Mouse (Mus musculus): ENCODE measurements around the gene Siah2.
A peak's percentile ranks its signal among the peaks of the same experiment; 100 is the strongest.

Gene Siah2

DNA sequence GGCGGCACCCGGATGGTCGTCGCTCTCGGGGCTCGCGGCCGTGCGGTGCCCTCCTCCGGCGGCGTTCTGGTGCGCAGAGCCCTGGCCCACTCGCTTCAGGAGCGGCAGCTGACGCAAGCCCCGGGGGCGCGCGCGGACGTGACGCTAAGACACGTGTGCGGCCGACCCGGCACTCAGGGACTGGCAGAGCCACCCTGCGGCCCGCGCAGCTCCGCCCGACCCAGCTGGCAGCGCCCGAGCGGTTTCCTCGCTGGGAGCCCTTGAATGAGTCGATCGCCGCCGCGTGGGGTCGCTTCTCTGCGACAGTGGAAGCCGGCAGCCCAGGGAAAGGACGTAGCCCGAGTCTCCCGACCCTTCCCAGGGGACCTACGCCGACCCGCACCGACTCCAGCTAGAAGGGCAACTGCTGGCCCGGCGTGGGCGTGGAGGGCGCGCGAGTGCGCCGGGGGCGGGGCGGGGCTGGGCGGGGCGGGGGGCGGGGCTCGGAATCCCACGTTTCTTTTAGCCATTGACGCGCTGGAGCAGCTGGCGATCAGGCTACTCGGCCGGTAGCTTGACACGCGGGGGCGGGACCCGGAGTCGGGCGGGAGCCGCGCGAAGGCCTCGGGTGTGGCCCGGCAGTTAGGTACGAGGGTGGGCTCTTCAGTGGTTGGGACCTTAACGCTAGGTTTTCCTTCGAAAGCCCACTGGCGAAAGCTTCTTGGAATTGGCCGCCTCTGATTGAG lies at the start of gene Siah2:
Gene Siah2, minus strand, starts transcription at position 404 of the 725 bp plus-strand sequence.
- DNase-seq (ENCODE audit: extremely low read depth, insufficient read length, low spot score): peak; percentile 96

DNA sequence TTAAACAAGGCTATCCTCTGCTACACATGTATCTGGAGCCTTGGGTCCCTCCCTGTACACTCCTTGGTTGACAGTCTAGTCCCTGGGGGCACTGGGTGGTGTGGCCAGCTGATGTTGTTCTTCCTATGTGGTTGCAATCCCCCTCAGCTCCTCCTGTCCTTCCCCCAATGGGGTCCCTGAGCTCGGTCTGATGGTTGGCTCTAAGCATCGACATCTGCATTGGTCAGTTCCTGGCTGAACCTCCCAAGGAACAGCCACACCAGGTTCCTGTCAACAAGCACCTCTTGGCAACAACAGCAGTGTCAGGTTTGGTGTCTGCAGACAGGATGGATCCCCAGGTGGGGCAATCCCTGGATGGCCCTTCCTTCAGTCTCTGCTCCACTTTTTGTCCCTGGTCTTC lies 47.3 kb upstream of the Siah2 start:
- DNase-seq (ENCODE audit: extremely low read depth, insufficient read length, low spot score): no peak

DNA sequence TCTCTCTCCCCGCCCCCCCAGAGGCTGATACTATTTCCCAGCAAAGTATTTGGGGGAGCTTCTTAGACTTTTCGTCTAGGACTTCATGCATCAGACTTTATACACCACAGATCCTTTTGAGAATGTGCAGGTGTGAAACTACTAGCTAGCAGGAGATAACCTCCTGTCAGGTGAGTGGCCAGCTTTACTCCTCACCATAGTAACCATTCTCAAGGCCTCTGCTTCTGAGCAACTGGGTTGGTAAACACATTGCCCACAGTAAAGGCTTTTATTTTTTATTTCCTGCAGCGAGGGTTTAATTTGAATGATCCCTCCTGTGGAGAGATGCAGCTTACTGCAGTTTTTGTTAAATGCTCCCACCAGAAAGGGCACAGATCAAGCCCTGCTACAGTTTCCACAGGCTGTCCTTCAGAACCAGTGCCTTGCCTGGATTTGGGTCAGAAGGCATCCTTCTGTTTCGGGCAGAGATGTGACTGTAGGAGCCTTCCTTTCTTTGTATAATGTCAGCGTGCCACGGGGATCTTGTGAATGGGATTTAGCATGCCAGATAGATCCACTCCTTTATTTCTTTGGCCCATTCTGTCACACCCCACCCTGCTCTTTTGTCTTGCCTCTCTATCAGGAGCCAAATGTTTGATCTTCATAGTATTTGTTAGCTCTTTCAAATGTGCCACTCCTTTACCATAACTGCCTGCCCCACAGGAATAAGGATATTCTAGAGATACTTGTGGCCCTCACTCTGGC lies 46.3 kb upstream of the Siah2 start:
- DNase-seq (ENCODE audit: extremely low read depth, insufficient read length, low spot score): no peak

DNA sequence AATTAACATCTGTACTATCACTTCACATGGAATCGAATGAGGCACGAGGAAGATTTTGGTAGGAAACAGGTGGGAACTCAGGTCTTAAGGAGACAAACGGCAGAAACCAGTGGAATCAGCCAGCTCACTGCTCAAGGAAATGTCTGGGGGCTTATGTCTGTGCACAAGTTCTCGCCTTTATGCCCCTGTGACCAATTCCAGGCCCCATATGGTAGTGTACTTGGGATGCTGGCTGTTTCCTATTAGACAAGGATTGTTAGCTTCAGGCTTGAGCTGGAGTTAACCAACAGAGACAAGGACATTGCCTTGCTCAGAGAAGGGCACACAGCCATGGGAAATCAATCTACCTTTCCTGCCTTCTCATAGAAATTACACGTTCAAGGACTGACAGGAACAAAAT lies 39.3 kb upstream of the Siah2 start:
- DNase-seq (ENCODE audit: extremely low read depth, insufficient read length, low spot score): no peak

DNA sequence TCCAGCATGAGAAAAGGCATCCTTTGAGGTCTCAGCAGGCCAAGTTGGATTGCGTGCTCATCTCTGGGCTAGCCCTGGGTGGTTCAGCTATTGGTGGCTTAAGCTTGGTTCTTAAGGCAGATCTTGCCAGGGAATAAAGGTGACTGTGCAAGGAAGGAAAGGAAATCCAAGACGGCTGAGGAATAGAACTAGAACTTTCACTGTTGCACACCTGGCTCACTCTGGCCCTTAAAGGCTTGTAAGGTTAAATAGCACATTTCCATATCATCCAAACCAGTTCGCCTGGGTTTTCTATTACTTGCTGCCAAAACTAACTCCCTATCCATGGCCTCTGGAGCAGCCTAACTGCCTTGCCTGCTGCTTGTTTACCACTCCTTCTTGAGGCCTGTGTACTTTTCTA lies 38.4 kb upstream of the Siah2 start:
- DNase-seq (ENCODE audit: extremely low read depth, insufficient read length, low spot score): no peak

DNA sequence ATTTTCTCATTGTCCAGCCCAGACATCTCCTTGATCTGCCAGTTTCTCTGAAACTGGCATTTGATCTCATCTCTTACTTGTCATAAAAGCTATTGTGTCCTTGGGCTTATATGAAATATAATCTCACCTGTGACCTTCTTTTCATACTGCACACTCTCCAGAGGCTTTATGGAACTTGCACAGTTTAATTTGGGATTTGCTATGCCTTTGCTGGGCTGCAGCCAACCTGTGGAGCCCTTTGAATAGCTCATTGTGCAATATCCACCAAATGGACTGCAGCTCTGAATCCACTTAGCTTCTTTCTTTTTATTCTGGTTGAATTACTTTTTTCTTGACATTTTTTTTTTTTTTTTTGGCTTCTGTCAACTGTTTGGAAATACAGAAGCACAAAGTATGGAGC lies 37.3 kb upstream of the Siah2 start:
- DNase-seq (ENCODE audit: extremely low read depth, insufficient read length, low spot score): no peak

DNA sequence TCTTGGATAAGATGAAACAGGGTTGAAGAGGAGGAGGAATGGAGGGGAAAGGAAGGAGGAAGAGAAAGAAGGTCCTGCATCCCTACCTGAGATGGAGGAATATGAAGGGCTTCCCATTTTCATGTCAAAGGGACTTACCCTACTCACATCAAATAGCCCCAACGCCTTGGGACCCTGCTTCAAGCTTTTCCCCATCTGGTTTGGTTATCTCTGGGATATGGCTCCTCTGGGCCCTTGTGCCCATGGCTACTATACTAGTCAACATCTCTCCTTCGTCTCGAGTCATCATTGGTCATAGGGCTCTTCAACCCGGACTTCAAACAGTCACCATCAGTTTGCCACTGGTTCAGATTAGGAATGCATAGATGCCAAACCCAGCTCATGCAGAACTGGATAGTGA lies 35.4 kb upstream of the Siah2 start:
- DNase-seq (ENCODE audit: extremely low read depth, insufficient read length, low spot score): no peak

DNA sequence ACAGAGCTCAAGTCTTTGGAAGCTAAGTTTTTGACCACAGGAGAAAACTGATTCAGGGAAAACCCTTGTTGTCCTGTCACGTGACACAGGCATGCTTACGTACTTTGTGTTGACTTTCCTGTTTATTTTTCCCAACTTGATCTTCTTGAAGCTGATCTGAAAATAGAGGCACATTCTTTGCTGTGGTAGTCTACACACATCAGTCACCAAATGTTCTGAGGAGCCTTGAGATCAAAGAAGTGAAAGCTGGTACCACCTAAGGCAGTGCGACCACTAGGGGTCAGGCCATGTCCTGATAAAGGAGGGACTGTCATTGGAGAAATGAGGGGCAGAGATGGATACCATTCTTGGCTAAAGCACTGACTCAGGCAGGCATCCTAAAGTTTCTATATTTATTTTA lies 34.8 kb upstream of the Siah2 start:
- no peak for DNase-seq (ENCODE audit: extremely low read depth, insufficient read length, low spot score)

DNA sequence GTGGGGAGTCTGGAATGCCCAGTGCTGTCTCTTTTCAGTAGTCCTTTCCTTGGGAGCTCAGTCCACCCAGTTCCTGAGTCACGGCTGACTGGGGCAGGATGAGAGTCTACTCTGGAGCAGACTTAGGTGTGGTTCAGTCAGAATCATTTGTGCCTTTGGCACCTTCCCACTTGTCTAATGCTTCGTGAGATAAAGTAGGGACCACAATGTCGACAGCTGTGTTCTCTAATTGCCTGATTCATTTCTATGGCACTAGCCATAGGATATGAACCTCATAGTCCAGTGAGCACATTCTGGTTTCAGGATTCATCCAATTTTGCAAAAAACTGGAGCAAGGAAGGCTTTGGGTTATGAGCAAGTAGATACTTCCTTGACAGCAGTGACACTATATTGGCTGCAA lies 34.2 kb upstream of the Siah2 start:
- no peak for DNase-seq (ENCODE audit: extremely low read depth, insufficient read length, low spot score)

DNA sequence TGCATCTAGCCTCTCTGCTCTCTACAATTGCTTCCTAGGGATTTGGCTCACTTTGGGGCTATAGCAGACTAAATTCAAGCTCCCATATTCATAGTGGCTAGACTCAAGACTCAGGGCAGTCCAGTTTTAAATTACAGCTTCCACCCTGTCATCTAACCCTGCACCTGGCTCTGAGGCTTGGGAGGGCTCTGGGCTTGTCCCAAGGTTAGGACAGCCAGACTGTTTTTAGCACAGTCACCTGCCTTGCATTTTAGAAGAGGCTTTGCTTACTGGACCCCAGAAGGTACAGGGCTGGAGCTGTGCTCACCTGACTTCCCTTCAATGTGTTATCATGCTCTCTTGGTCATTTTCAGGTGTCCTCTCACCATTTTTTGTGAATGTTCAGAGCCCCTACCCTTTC lies 32.6 kb upstream of the Siah2 start:
- DNase-seq (ENCODE audit: extremely low read depth, insufficient read length, low spot score): no peak

DNA sequence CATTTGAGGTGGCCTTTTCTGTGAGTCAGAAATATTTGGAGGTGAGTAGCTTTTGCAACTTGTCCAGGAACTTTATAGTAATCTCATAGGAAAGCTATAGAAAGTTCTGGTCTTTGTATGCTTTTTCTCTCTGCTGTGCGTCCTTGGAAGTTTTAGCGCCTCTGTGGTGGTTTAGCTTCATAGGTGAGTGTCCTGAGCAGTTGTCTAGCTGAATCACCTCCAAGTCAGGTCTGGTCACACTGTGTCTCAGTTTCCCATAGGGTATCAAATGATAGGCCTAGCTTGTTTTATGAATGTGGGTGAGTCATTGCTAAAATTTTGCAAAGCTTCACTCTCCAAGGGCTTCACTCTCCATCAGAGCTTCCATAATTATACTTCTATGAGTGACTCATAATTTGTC lies 31.5 kb upstream of the Siah2 start:
- DNase-seq (ENCODE audit: extremely low read depth, insufficient read length, low spot score): no peak

DNA sequence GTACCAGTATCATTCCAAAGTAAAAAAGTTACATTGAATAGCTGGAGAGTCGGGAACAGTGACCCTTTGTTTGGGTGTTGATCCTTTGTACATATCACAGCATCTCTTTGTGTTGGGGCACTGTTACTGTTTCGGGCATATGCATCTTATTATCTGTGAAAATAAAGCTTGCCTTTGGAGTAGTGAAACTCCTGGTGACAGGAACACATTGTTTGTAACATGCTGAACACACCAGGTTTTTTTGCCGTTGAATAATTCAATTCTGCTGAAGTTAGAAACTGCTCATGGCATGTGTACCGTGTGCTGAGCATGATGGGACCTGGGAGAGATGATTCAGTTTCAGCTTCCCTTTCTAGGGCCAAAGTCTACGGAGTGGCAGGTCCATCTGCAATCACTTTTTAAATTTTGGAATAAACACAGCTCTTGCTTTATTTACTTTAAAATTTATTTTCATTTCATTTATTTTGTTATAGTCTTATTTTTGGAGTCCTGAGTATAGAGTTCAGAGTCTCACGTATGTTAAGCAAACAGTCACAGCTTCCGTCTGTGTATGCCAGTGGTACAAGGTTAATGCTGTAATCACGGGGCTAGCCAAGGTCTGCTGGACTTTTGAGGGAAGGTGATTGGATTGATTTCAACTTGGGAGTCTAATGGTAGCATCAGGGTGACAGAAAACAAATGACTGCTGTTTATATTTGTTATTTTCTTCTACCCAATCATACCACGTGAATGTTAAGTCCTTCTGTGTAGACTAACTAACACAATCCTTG lies 27.4 kb upstream of the Siah2 start:
- no peak for DNase-seq (ENCODE audit: extremely low read depth, insufficient read length, low spot score)

DNA sequence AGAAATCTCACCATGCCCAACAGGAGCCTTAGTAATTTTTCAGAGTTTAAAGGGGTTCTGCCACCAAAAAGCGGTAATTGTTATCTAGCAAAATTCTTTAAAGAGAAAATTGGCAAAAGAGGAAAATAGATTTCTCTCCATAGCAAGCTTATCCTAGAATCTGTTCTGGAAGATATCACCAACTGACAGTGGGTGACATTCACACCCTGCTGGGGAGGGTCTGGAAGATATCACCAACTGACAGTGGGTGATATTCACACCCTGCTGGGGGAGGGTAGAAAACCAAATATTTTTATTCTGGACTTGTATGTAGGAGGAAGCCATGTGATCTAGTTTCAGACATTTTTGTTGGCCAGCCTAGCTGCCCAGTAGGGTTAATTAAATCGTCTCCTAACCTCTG lies 24.5 kb upstream of the Siah2 start:
- no peak for DNase-seq (ENCODE audit: extremely low read depth, insufficient read length, low spot score)

DNA sequence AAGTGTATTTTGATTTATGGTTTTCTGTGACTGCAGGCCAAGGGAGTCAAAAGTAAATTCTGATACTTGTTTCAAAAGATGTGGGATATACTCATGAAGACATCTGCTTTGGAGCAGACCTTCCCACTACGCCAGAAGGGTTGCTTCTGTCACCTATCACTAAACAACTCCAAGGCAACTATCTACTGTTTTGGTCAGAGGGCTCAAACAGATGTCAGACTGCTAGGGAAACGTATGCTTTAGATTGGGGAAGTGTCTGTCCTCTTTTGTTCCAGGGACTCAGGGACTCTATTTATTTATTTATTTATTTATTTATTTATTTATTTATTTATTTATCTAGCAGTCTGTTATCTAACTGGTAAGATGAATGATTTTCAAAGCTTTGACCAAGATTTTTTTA lies 22.6 kb upstream of the Siah2 start:
- DNase-seq (ENCODE audit: extremely low read depth, insufficient read length, low spot score): no peak

DNA sequence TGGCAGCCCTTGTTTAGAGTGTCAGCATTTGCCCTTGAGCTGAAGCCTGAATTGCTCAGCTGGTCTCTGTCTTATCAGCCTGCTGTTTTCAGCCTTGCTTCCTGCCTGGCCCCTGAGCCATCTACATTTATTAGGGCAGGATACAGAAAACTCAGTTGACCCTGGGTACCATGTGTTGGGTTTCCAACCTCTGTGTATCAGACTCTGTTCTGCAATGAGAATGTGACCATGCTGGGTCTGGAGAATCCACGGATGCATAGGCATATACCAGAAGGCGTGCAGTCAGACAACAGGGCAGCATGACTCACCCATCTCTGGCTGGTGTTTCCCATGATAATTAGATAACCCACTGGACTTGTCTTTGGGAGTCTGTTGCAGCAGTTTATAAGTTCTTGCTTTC lies 21.8 kb upstream of the Siah2 start:
- DNase-seq (ENCODE audit: extremely low read depth, insufficient read length, low spot score): no peak

DNA sequence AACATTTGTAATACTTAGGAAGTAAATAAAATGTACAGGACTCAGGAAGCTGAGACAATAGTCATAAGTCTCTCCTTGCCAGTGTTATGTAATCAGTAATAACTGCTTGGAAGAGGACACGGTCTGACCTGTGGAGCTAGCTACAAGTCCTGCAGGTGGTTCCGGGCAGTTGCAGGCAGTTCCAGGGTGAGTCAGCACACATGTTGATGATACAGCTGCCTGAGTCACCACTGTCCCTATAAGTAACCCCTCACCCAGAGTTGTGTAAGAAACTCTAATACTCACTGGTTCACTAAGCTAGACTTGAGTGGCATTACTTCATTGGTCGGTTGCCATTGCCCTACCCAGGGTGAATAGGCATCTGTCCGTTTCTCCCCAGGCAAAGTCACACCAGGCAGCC lies 21.0 kb upstream of the Siah2 start:
- DNase-seq (ENCODE audit: extremely low read depth, insufficient read length, low spot score): no peak

DNA sequence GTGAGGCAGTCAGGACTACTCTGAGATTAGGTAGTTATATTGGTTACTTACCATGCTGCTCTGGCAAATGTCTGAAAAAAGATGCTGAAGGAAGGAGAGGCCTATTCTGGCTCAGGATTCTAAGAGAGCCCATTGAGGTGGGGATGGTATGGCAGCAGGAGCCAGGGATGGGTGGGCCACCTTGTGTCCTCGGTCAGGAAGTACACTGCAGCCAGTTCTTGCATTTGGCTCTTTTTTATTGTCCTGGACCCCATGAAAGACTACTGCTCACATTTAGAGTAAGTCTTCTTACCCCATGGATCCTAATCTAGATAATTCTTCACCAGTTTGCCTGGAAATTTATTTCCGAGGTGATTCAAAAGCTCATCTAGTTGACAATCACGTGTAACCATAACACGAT lies 12.3 kb upstream of the Siah2 start:
- DNase-seq (ENCODE audit: extremely low read depth, insufficient read length, low spot score): no peak

DNA sequence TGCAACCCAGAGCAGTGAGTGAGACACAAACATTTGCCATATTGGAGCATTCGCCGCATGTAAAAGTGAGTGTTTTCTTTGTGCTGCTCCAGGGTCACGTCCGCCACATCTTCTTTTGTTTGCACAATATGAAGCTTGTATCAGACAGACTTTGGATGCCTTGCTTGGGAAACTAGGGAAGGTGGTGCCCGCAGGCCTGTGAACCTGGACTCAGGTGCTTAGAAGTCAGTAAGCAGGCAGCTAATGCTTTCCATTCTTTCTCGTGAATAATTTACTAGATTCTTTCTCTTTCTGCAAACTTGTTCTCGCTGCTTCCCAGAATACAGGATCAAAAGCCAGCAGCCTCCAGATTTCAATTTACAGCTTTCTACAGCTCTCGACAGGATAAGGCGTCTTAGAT lies 11.5 kb upstream of the Siah2 start:
- no peak for DNase-seq (ENCODE audit: extremely low read depth, insufficient read length, low spot score)

DNA sequence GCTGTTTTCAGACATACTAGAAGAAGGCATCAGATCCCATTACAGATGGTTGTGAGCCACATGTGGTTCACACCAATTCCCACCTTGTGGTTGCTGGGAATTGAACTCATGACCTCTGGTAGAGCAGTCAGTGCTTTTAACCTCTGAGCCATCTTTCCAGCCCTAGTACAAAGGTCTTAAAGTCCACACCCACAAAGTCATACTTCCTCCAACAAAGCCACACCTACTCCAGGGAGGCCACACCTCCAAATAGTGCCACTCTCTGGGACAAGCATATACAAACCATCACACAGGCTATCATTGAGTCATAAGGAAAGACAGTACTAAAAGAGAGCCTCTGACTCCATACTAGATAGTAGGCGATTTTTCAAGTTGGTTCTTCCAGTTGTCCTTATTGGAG lies 10.1 kb upstream of the Siah2 start:
- no peak for DNase-seq (ENCODE audit: extremely low read depth, insufficient read length, low spot score)

DNA sequence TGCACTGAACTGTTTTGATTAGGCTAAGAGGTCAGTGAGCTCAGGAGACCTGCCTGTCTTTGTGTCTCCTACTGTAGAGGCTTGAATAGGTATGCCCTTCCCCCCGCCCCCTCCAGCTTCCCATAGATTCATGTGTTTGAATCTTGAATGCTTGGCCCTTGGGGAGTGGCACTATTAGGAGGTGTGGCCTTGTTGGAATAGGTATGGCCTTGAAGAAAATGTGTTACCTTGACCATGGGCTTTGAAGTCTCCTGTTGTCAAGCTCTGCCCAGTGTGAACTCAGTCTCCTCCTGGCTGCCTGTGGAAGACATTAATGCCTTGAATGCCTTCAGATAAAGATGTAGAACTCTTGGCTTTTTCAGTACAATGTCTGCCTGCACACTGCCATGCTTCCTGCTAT lies 9.2 kb upstream of the Siah2 start:
- DNase-seq (ENCODE audit: extremely low read depth, insufficient read length, low spot score): no peak

DNA sequence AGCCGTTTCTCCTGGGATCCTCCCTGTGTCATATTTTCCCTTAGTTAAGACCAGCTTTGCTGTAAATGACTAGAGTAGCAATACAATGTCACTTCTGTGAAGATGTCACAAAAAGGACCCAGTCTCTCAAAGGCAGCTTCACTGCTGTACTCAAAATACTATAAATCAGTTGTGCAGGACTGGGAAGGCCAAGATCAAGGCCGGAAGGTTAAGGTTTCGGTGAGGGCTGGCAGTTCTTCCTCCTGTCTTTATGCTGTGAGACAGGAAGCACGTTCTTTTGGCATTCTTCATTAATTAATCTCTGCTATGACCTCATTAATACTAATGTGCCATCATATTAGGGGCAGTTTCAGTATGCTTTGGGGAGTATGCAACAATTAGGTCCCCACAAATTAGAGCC lies 5.7 kb upstream of the Siah2 start:
- DNase-seq (ENCODE audit: extremely low read depth, insufficient read length, low spot score): no peak

DNA sequence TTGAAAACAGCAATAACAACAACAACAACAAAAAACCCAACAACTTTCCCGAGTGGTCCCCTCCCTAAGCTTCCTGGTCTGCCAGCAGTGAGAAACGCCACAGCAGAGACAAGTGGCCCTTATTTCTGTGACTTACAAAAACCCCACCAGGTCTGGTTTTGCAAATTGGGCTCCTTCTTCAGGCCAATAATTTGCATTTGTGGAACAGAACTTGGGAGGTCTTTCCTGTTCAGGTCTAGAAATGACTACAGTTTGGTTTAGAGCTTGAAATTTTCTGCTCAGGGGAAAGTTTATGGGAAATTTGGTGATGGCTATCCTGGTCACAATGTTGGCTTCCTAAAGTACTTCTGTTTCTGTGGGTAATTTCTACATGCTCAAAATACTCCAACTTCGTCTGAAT lies 4.6 kb upstream of the Siah2 start:
- no peak for DNase-seq (ENCODE audit: extremely low read depth, insufficient read length, low spot score)
